Mouse (Mus musculus) left cerebral cortex, adult 11 months (tissue): Measurements from ENCODE around the gene Bend3.
"Not testable (repeated sequence)": the region's sequence is repeated elsewhere in the genome, so short reads cannot be mapped to it uniquely, and the experiment has no call there.

Experiments
- DNase-seq: peaks from one replicate; pipeline ENCODE4 v3.0.0; 2022; ENCODE audit warnings: low spot score

Bend3 gene

GRCm38 (mm10) chr10:43480227-43480849 is 1.7 kb downstream of the Bend3 start:
- DNase-seq: no peak

GRCm38 (mm10) chr10:43481179-43481578 is 2.5 kb downstream of the Bend3 start:
- no peak for DNase-seq

- DNase-seq: no peak
These were observed 3.4 kb downstream of the Bend3 start for GRCm38 (mm10) chr10:43482021-43482420.

- DNase-seq: no peak
These were observed 4.9 kb downstream of the Bend3 start for GRCm38 (mm10) chr10:43483426-43483995.

GRCm38 (mm10) chr10:43485751-43486268 is 7.2 kb downstream of the Bend3 start:
- DNase-seq: no peak

- DNase-seq: no peak
These were observed 8.9 kb downstream of the Bend3 start for GRCm38 (mm10) chr10:43487441-43488010.

GRCm38 (mm10) chr10:43488258-43488657 is 9.6 kb downstream of the Bend3 start:
- no peak for DNase-seq

- no peak for DNase-seq
These were observed 10.5 kb downstream of the Bend3 start for GRCm38 (mm10) chr10:43489139-43489538.

- DNase-seq: no peak
These were observed 10.9 kb downstream of the Bend3 start for GRCm38 (mm10) chr10:43489550-43489949.

GRCm38 (mm10) chr10:43490034-43490433 is 11.4 kb downstream of the Bend3 start:
- no peak for DNase-seq

- DNase-seq: no peak
These were observed 12.2 kb downstream of the Bend3 start for GRCm38 (mm10) chr10:43490846-43491245.

- DNase-seq: no peak
These were observed 24.0 kb downstream of the Bend3 start for GRCm38 (mm10) chr10:43502599-43502998.

- DNase-seq: no peak
These were observed 25.7 kb downstream of the Bend3 start for GRCm38 (mm10) chr10:43504291-43504690.

GRCm38 (mm10) chr10:43507051-43507450 is 28.4 kb downstream of the Bend3 start:
- DNase-seq: no peak

GRCm38 (mm10) chr10:43509228-43509627 is 30.6 kb downstream of the Bend3 start:
- no peak for DNase-seq

GRCm38 (mm10) chr10:43512976-43513375 is 34.3 kb downstream of the Bend3 start:
- DNase-seq: no peak

- DNase-seq: no peak
These were observed 38.5 kb downstream of the Bend3 start for GRCm38 (mm10) chr10:43516992-43517660.

- no peak for DNase-seq
These were observed 39.2 kb downstream of the Bend3 start for GRCm38 (mm10) chr10:43517836-43518235.

- no peak for DNase-seq
These were observed 39.7 kb downstream of the Bend3 start for GRCm38 (mm10) chr10:43518368-43518767.

GRCm38 (mm10) chr10:43519977-43520376 is 41.3 kb downstream of the Bend3 start:
- no peak for DNase-seq

- DNase-seq: not testable (repeated sequence)
These were observed 45.3 kb downstream of the Bend3 start, which contains the start of gene Gm9803 for GRCm38 (mm10) chr10:43523931-43524330. Gm9803 (plus strand) TSS chr10:43524084.
